Mouse (Mus musculus) left cerebral cortex, postnatal 36 days (tissue): ENCODE data around the gene Cox4i2. TPM values are rescaled to one million over a fixed set of nuclear protein-coding genes. Genes with fewer than 3 reads are reported as not detected.

Experiments
- DNase-seq, 2 experiments: peaks; one replicate each; pipeline ENCODE4 v3.0.0; 2021 to 2022; ENCODE audit warnings: low spot score in 2 of 2, mixed read lengths in 1 of 2
- intact Hi-C: fragments of 180-260 bp; cut with DNase I; formaldehyde crosslinking; loops from one replicate; pipeline ENCODE4 v1.15.1; 2025
- total RNA-seq, 2 experiments: library from RNA; stranded (reverse); gene quantifications; 2 replicates each; pipeline ENCODE4 v1.2.3; 2021

Cox4i2 gene
- total RNA-seq: 1 to 10 TPM; 1.7 to 1.8 TPM

GRCm38 (mm10) chr2:152753944-152754711, at the start of gene Cox4i2:
Cox4i2 (plus strand) TSS chr2:152754173.
- DNase-seq: no peak

GRCm38 (mm10) chr2:152704256-152704605, 49.7 kb upstream of the Cox4i2 start:
- no peak for DNase-seq
- intact Hi-C loops: no loop called here

More at GRCm38 (mm10) chr2:152753944-152754711, at the start of gene Cox4i2:
- intact Hi-C loops: no loop called here

GRCm38 (mm10) chr2:152704811-152705370, 49.1 kb upstream of the Cox4i2 start:
- no peak for DNase-seq
- intact Hi-C loops: no loop called here

GRCm38 (mm10) chr2:152705993-152706571, 47.9 kb upstream of the Cox4i2 start:
- intact Hi-C loops: no loop called here
- peak; percentile 37 to 47 for DNase-seq

- intact Hi-C loops: no loop called here
- DNase-seq: no peak
These were observed 46.8 kb upstream of the Cox4i2 start for GRCm38 (mm10) chr2:152707186-152707585.

- intact Hi-C loops: no loop called here
These were observed 46.3 kb upstream of the Cox4i2 start for GRCm38 (mm10) chr2:152707627-152708026.

GRCm38 (mm10) chr2:152709066-152709465, 44.9 kb upstream of the Cox4i2 start:
- DNase-seq: no peak
- intact Hi-C loops: no loop called here

More at GRCm38 (mm10) chr2:152707627-152708026, 46.3 kb upstream of the Cox4i2 start:
- peak; percentile 80 to 83 for DNase-seq

- no peak for DNase-seq
- intact Hi-C loops: no loop called here
These were observed 37.7 kb upstream of the Cox4i2 start for GRCm38 (mm10) chr2:152716241-152716772.

- intact Hi-C loops: no loop called here
- DNase-seq: no peak
These were observed 36.3 kb upstream of the Cox4i2 start for GRCm38 (mm10) chr2:152717652-152718051.

- no peak for DNase-seq
These were observed 35.9 kb upstream of the Cox4i2 start for GRCm38 (mm10) chr2:152718076-152718475.

GRCm38 (mm10) chr2:152723651-152724331, 30.2 kb upstream of the Cox4i2 start:
- DNase-seq: no peak
- intact Hi-C loops: no loop called here

More at GRCm38 (mm10) chr2:152718076-152718475, 35.9 kb upstream of the Cox4i2 start:
- intact Hi-C loops: no loop called here

GRCm38 (mm10) chr2:152724332-152724723, 29.6 kb upstream of the Cox4i2 start:
- no peak for DNase-seq
- intact Hi-C loops: no loop called here

GRCm38 (mm10) chr2:152725178-152725750, 28.7 kb upstream of the Cox4i2 start:
- intact Hi-C loops: no loop called here

GRCm38 (mm10) chr2:152726213-152726612, 27.8 kb upstream of the Cox4i2 start:
- no peak for DNase-seq
- intact Hi-C loops: no loop called here

More at GRCm38 (mm10) chr2:152725178-152725750, 28.7 kb upstream of the Cox4i2 start:
- DNase-seq: no peak

- no peak for DNase-seq
- intact Hi-C loops: no loop called here
These were observed 27.1 kb upstream of the Cox4i2 start for GRCm38 (mm10) chr2:152726751-152727335.

- intact Hi-C loops: no loop called here
- no peak for DNase-seq
These were observed 26.0 kb upstream of the Cox4i2 start for GRCm38 (mm10) chr2:152727795-152728510.

- DNase-seq: no peak
- intact Hi-C loops: no loop called here
These were observed 25.4 kb upstream of the Cox4i2 start for GRCm38 (mm10) chr2:152728594-152728993.

GRCm38 (mm10) chr2:152729013-152729635, 24.8 kb upstream of the Cox4i2 start:
- intact Hi-C loops: no loop called here
- no peak for DNase-seq
